Mouse (Mus musculus): ENCODE data around the gene Cd4. TPM values are rescaled to one million over a fixed set of nuclear protein-coding genes. Genes with fewer than 3 reads are reported as not detected.
"Not testable (repeated sequence)": the region's sequence is repeated elsewhere in the genome, so short reads cannot be mapped to it uniquely, and the experiment has no call there.

Cd4 gene
- polyA plus RNA-seq, 1 experiment from 2014 or later: 102 TPM

DNA sequence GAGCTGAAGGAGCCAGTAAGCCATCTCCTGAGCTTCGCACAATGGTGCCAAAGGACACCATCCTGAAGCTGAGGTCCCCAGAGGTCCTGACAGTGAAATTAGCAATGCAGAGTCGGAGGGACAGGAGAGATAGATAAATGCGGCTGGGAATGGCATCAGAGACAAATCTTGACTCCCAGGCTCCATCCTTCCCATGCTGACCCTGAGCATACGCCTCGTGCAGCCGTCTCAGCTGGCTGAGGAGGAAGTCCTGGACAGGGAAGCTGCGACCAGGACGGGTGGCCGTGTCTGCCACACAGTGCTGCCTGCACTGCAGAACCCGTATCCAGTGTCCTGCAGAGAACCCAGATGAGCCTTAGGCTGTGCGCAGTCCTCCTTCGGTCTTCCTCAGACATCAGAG is 33.4 kb downstream of the Cd4 start:
- no peak for DNase-seq (ENCODE audit: low spot score)

DNA sequence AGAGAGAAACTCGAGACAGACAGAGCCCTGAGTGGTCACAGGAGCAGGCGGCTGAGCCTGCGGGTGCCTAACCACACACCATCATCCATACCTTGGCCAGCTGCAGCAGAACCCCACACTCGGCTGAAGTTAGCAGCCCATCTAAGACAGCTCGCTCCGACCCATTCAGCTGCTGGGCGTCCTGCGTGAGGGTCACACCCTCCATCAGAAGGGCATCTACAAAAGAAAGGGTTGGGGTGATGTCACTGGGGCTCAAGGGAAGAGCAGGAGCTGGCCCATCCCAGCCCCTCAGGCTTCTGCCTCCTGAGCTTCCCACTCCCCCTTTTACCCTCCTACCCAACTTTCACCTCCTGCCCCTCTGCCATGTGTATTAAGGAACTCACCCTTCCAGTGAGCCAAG is 37.5 kb downstream of the Cd4 start:
- DNase-seq (ENCODE audit: low spot score): no peak

DNA sequence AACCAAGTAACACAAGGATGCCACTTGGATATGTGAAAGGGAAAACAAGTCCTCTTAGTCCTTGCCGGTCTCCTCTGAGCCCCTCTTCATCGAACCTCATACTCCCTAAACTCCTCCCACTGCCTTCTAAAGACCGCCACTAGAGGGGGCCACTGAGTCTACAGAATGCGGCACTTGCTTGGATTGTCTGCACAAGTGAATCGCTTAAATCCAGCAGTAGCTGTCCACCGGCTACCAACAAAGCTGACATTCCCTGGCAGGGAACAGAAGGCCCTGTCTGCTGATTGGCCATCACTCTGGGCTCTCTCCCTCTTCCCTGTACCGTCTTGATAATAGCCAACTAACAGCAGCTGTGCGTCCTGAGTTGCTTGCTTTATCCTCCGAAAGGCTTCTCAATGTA is 40.7 kb downstream of the Cd4 start:
- peak; percentile 94 for DNase-seq (ENCODE audit: low spot score)

DNA sequence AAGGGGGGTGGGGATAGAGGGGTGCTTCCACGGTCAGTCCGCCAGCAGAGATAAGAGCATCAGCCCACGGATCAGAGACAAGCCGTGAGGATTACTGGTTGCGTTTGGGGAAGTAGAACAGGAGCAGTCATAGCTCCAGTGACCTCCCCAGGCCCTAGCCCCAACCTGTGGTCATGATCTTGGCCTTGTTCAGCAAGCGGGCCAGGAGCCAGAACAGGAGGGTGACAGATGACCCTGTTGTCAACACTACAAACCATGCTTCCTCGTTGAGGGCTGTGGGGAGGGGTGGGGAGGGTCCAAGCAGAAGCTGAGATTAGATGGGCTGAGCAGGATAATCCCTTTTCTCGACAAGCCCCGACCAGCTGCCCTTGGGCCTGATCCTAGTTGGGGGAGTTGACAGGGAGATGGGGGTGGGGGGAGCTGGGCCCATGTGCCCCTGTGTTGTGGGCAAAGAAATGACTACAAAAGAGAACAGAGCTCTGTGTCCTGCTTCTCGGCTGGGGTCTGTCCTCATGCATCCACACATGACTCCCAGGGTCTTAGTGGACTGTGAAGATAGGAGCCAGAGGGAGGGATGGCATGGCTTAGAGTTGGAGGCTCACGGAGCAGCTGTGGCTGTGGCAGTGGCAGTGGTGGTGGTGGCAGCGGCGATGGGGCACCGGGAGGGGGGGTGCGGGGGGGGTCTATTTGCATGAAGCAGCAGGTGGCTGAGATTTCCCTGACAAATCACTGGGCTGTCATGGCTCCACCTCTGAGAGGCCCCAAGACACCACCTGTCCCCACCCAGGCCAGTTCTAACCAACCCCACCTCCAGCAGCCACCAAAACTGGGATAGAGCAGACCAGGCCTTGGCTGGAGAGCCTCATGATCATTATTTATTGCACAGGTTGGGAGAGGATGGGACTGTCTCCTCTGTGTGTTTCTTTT is 47.5 kb downstream of the Cd4 start, which contains the start of gene Gnb3:
Gnb3 (minus strand) TSS at position 35 of the 927 bp plus-strand sequence.
- no peak for DNase-seq (ENCODE audit: low spot score)

DNA sequence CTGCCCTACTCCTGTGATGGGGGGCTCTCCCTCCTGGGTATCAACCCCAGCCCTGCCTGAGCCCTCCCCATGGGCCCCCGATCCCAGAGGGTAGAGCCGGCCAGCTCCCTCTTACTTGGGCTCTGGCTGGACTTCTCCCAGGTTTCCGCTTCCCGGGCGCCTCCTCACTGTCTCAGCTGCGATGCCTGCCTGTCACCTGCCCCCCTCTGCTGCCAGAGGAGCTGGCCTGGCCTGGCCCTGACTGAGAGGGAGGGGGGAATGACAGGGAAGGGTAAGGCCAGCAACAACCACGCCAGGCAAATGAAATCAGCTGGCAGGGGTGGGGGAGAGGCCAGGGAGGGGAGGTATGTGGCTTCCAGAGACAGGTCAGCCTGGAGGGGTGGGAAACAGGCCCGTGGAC is 48.2 kb downstream of the Cd4 start:
- DNase-seq (ENCODE audit: low spot score): no peak

DNA sequence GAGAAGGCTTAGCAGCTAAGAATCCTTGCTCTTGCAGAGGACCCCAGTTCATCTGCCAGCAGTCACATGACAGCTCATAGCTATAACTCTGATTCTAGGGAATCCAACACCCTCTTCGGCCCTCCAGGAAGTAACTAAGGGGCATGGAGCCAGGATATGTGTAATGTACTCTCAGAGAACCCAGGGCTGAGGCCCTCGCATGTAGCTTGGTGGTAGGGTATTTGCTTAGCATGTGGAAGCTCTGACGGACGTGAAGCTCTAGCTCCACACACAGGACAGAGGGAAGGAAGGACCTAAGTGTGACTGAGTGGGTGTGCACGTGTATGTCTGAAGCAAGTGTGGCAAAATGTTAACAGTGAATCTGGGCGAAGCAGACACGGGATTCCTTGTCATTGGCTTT is 51.6 kb downstream of the Cd4 start:
- no peak for DNase-seq (ENCODE audit: low spot score)

DNA sequence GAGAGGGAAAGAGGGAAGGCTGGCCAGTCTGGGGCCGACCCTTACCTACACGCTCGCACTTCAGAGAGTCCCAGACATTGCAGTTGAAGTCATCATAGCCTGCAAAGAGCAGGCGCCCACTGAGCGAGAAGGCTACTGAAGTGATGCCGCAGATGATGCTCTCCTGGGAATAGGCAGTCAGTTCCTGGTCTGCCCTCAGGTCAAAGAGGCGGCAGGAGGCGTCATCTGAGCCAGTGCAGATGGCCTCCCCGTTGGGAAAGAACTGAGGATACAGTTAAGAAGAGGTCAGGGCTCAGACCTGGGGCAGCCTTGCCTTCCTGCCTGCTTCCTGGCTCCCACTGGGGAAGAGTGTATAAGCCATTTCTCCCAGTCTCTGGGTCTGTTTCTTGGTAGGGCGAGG is 52.5 kb downstream of the Cd4 start:
- DNase-seq (ENCODE audit: low spot score): no peak

DNA sequence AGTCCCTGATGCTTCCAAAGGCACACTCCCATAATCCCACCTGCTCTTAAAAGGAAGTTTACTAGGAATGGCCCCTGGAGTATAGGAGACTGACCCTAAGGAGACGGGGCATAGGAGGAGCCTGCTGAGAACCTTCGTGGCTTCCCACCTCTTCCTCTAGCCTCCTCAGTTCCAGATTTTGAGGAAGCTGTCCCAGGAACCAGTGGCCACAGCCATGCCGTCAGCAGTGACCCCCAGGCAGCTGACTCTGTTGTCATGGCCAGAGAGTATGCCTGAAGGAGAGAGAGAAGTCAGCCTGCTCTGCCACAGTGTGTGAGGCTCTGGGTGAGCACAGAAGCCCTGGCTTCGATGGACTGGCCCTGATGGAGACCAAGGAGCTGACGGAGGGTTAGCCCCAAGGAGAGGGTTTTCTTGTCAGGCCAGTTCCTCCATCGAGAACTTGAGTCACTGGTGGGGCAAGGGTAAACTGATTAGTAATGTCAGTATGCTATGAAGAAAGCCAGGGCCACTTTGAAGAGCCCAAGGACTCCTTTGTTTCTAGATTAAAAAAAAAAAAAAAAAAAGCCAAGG is 53.4 kb downstream of the Cd4 start:
- DNase-seq (ENCODE audit: low spot score): no peak

DNA sequence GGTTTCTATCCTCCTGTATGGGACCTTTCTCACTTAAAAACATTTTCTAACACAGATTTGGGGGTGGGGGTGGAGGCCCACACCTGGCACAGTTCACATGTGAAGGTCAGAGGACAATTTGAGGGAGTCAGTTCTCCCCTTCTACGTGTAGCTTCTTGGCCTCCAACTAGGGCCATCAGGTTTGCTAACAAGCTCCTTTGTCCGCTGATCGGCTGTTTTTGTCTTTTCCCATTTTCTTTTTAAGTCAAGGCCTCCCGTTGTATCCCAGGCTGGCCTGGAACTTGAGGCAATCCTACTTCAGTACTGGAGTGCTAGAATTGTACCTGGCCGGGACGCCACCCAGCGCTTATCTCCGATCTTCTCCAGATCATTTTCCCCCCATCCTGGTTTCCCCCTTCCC is 56.4 kb downstream of the Cd4 start:
- no peak for DNase-seq (ENCODE audit: low spot score)

DNA sequence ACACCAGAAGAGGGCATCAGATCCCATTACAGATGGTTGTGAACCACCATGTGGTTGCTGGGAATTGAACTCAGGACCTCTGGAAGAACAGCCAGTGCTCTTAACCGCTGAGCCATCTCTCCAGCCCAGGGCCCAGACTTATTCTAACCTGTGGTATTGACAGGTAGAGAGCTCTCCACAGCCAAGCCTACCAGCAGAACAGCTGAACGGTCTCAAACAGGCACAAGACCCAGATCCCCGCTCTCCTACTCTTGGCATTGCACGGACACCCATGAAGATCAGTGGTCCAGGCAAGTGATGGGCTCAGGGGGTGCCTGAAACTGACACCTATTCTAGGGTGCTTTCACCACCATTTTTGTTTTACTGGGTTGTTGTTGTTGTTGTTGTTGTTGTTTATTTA is 56.8 kb downstream of the Cd4 start:
- not testable (repeated sequence) for DNase-seq (ENCODE audit: low spot score)

DNA sequence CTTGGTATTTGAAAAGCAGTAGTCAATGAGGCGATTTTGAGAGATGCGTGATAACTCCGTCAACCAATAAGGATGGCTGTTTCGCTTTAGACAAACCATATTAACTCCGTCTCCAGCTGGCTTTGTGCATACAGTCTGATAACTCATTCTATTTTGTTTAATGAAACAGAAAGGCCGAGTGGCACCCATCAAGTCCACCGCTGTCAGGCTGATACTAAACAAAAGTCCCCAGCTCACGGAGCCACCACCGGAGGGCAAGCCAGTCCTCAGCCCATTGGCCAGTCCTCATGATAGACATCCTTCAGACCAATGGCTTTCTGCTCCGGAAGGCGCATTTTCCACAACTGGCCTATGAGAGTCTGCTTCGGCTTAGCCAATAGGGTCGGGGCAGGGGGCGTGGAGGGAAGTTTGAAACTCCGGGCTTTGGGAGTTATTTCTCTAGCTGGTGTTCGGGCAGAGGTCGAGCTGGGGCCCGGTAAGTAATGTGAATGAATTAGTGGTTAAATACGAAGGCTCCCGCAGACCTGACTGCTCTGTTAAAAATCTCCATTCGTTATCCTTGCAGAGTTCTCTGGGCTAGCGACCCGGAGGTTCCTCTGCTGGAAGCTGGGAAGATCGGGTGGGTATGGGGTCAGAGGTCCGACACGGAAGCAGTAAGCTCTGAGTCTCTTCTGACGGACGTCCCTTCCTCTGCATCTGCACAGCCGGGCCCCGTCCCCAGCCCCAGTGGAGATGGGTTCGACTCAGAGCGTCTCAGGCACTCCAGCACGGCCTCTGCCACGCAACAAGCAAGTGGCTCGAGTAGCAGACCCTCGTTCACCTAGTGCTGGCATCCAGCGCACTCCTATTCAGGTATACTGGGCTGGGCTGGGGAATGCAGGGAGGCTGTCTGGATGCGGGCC is 58.0 kb downstream of the Cd4 start:
- DNase-seq (ENCODE audit: low spot score): peak; percentile 96

DNA sequence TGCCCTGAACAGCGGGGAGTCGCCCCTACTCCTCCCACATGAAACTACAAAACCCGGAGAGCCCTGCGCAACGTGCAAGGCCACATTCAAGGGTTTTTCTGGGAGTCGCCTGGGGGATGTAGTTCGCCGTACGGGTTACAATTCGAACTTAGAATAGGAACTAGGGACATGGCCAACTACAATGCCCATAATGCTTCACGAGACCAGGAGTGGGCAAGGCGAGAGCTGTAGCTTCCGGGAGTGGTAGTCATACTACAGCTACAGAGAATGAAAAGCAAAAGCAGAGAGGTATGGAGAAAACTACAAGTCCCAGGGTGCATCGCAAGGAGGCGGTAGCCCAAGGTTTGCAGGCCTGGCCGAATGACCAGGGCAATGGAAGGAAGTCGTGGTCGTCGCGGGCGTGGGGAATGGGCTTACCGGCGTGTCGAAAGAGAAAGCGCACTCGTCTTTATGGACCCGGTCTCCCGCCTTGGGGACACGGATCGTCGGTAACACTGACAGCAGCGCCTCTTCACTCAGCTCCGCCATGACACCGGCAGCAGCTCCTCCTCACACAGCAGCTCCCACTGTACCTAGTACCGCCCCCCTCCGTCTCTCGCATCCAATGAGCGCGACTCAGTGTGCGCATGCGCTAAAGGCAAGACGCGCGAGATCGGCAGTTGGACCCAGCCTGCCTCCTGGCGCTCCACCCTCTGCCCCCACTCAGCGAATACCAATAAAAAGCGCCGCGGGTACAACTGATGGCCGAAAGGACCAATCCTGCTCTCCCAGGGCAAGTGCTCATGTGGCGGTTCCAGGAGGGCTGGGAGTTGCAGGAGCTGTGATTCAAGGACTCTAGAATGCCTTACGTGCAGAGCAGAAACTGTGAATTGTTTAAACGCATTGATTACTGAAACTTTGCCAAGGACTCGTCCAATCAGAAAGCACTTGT is 58.9 kb downstream of the Cd4 start, which contains the start of the genes Usp5 and Cdca3:
Usp5 (minus strand) TSS at position 617 of the 931 bp plus-strand sequence.
Cdca3 (plus strand) TSS at position 680 of the 931 bp plus-strand sequence.
- peak; percentile 100 for DNase-seq (ENCODE audit: low spot score)

DNA sequence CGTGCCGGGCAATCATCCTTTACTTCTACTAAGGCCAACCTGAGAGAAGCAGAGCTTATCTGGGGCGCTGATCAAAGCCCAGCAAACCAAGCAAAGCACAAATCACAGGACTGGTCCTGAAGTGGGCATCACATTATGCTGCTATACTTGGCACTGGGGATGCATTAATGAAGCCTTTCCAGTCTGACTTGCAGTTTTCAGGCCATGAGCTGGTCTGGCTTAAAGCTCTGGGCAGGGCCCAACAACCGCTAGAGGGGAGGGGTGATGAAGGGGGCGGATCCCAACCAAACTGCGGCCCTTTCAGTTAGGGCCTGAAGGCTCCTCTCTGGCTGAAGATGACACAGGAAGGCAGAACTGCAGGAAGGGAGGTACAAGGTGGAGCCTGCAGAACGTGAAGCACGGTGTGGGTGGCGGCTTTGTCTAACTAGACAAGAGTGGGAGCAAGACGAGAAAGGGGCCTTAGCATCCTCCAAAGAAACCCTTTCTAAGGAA is 59.9 kb downstream of the Cd4 start:
- DNase-seq (ENCODE audit: low spot score): peak; percentile 32

DNA sequence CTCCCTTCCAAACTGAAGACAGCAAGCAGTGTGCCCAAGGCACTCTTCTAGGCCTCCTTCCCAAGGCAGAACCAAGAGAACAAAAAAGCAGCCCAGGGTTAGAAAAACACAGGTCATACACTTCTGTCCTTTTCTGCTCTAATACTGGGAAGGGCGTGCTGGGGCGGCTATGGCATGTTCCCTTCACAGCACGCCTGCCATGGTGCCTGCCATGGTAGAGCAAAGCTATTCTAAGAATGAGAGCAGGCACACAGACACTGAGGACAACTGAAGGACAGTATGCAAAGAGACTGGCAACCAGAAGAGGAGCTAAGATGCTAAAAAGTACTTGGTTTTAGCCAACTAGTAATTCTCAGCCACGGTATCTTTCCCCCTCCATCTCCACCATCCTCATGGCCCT is 66.0 kb downstream of the Cd4 start:
- DNase-seq (ENCODE audit: low spot score): no peak

DNA sequence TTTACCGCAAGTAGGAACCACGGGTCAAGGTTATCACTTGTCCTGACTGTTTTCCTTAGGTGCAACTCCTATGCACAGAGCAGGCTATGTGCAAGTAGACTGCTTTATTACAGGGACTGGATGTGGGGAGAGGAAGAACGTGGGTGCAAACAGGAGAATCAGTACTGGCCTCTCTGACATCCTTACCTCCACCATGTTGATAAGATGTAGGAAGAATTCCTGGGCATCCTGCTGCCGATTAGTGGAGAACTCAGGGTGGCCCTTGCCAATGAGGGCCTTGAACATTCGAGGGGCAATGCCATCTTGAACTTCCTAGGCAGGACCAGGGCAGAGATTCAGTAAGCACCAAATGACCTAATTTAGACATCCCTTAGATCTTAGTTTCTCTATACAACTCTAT is 67.1 kb downstream of the Cd4 start:
- no peak for DNase-seq (ENCODE audit: low spot score)

DNA sequence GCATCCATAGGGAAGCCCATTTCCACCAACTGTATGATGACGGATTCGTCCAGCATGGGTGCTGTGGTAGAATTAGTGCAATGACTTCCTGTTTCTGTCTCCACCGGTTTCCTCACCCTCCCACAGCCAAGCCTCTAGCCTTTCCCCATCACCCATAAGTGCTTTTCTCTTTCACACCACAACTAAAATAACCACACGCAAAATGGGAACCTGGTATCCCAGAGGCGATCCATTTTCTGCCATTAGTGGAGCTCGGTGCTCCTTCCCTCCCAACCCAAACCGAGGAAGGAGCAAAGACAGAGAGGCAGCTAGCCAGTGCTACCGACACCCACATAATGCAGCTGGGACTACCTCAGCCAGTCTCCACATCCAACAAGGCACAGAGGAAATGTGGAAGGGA is 70.0 kb downstream of the Cd4 start:
- DNase-seq (ENCODE audit: low spot score): no peak

DNA sequence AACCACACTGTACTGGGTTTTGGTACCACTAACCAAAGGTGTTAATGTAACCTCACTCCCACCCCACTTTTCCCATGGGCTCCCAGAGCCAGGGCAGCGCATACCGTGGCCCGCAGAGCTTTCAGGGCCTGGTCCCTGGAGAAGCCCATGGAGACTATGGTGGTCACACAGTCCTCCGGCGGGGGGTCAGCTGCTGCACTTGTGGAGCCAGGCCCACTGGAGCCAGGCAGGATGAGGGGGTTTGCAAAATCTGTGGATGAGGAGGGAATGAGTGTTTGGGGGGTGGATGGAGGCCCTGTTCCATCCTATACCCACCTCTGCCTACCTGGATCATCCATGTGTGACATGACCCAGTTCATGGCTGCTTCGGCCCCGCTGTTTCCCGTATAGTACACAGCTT is 70.5 kb downstream of the Cd4 start:
- no peak for DNase-seq (ENCODE audit: low spot score)

DNA sequence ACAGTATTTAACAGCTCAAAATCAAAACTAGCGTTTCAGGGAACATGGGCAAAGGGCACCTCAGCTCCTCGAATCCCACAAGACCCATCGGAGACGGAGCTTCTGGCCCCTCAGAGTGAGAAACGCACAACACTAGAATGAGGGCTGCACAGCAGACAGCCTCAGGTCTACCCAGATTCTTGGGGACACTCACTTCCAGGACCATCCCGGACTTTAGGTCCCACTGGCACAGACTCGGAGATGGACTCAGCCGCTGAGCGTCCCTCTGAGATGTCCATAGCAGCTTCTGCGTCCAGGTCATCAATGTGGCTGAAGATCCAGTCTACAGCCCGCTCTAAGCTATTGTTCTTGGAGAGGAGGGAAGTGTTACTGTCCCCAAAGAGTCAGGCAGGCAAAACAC is 70.9 kb downstream of the Cd4 start:
- no peak for DNase-seq (ENCODE audit: low spot score)

DNA sequence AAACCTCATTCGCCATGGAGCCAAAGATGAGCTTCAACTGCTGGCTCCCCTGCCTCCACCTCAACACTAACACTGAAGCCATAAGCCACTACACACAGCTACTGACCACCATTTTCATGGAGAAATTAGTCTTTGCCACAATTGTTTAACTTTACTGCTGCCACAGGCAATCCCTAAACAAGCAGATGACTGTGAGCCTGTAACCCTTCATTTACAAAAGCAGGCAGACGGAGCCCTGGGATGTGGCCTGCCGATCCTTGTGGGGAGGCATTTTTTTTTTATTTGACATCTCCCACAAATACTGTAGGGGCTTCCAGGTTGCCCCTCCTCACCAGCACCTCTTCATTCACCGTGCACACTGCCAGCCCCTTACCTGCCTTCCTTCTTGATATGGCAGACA is 71.4 kb downstream of the Cd4 start:
- no peak for DNase-seq (ENCODE audit: low spot score)
